Mouse (Mus musculus): ENCODE data around the gene Agtr1a. TPM values are rescaled to one million over a fixed set of nuclear protein-coding genes. Genes with fewer than 3 reads are reported as not detected.

Agtr1a gene
- 2.2 TPM for polyA plus RNA-seq (2015; fragmentation: Illumina TruSeq; extraction: RNeasy Lipid Tissue Mini Kit (QIAGEN cat#74804); ENCODE audit: insufficient read depth, low read depth, low replicate concordance)

DNA sequence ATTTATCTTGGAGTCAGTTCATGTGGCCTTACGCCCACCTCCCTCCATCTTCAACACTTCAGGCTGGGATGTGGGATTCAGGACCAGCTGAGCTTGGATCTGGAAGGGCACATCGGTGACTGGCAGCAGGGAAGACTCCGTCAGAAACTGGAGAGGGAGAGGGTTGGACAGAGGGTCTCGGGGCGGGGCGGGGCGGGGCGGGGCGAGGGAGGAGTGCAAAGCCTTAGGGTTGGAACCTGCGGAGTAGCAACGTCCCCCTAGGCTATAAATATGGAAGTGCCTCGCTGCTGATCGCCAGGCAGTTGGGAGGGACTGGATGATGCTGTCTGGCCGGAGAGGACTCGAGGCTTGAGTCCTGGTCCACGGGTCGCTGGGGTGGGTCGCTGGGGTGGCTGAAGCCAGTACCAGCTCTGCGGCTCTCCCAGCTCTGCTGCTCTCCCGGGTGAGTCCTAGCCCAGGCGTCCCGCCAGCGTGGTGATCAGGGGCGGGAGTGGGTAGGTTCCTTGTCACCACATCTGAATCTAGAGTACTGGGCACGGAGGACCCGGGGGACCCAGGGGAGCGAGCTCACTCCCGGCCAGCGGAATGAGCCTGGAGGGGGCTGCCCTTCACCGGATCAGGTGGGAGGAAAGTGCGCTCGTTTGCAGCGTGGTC is at the start of gene Agtr1a:
TSS of gene Agtr1a (plus strand) at position 294 of the 654 bp plus-strand sequence.

Other genes with a start within 250 kb of the Agtr1a start
- 1.9 TPM for gene Mboat1, start 200.0 kb upstream of the Agtr1a start, polyA plus RNA-seq (2015; fragmentation: Illumina TruSeq; extraction: RNeasy Lipid Tissue Mini Kit (QIAGEN cat#74804); ENCODE audit: insufficient read depth, low read depth, low replicate concordance)
- 27.4 TPM for gene Uqcrfs1, start 208.9 kb downstream of the Agtr1a start, polyA plus RNA-seq (2015; fragmentation: Illumina TruSeq; extraction: RNeasy Lipid Tissue Mini Kit (QIAGEN cat#74804); ENCODE audit: insufficient read depth, low read depth, low replicate concordance)